Mouse (Mus musculus) midbrain, embryonic 13.5 days (tissue): ENCODE results near the gene Gxylt1. TPM values are rescaled to one million over a fixed set of nuclear protein-coding genes. Genes with fewer than 3 reads are reported as not detected.
"Not testable (repeated sequence)": the region's sequence is repeated elsewhere in the genome, so short reads cannot be mapped to it uniquely, and the experiment has no call there.

ENCODE experiments used
- ATAC-seq: fragments of 200-750 bp; cut with Nextera tagmentation; 2 replicates; pipeline ENCODE4 v1.8.0; 2017; ENCODE audit warnings: mild to moderate bottlenecking, moderate TSS enrichment, moderate library complexity
- H3K27ac ChIP-seq: fragments of 300-500 bp; sonication (generic); 2 replicates; pipeline ENCODE4 v1.5.1; 2015; ENCODE audit warnings: inconsistent platforms, mild to moderate bottlenecking, moderate library complexity
- H3K27me3 ChIP-seq: fragments of 300-500 bp; sonication (generic); 2 replicates; pipeline ENCODE4 v1.6.1; 2015; ENCODE audit warnings: mild to moderate bottlenecking, inconsistent platforms
- H3K36me3 ChIP-seq: fragments of 300-500 bp; sonication (generic); 2 replicates; pipeline ENCODE4 v1.6.1; 2015; ENCODE audit warnings: mild to moderate bottlenecking, inconsistent platforms
- H3K4me1 ChIP-seq: fragments of 300-500 bp; sonication (generic); replicated peaks from 2 replicates; pipeline ENCODE4 v1.6.1; 2015; ENCODE audit warnings: inconsistent platforms
- H3K4me2 ChIP-seq: fragments of 300-500 bp; sonication (generic); replicated peaks from 2 replicates; pipeline ENCODE4 v1.6.1; 2015; ENCODE audit warnings: moderate library complexity, mild to moderate bottlenecking, inconsistent platforms
- H3K4me3 ChIP-seq: fragments of 300-500 bp; sonication (generic); replicated peaks from 2 replicates; pipeline ENCODE4 v1.5.1; 2015; ENCODE audit warnings: mild to moderate bottlenecking, inconsistent platforms
- H3K9ac ChIP-seq: fragments of 300-500 bp; sonication (generic); replicated peaks from 2 replicates; pipeline ENCODE4 v1.6.1; 2015; ENCODE audit warnings: mild to moderate bottlenecking, inconsistent platforms
- H3K9me3 ChIP-seq: fragments of 300-500 bp; sonication (generic); 2 replicates; pipeline ENCODE4 v1.6.1; 2016; ENCODE audit warnings: mild to moderate bottlenecking, inconsistent platforms
- WGBS: fragments of 180-500 bp; shearing (Covaris S2); methylation state at CpG from one replicate; pipeline ENCODE4 v1.1.7; 2015; 5-methylcytosine and 5-hydroxymethylcytosine counted together
- polyA plus RNA-seq: library from polyadenylated mRNA; unstranded; fragments of >200 nt; fragmentation: Nextera tagmentation; extraction: Ambion mirVana; gene quantifications from 2 replicates; pipeline ENCODE4 v1.2.1, GENCODE M21; 2015

The Gxylt1 gene
- polyA plus RNA-seq, 1 experiment from 2014 or later: 9.3 TPM

GRCm38 (mm10) chr15:93262274-93262673 is 12.7 kb downstream of the Gxylt1 start:
- 0 out of 2 replicates have a peak, but pooled peaks cover 5% of the 10 kb centered on the region for H3K4me1 ChIP-seq
- no peak overlapping the region for H3K4me3 ChIP-seq
- WGBS: 89% methylated on average over 5 of the region's 5 CpGs
- H3K27ac ChIP-seq: no peak overlapping the region
- H3K9ac ChIP-seq: no peak overlapping the region
- no peaks in the 10 kb centered on the region for H3K27me3 ChIP-seq
- H3K9me3 ChIP-seq: no peaks in the 10 kb centered on the region
- no peak for ATAC-seq
- H3K36me3 ChIP-seq: peaks cover 18% of the 10 kb centered on the region
- H3K4me2 ChIP-seq: no peak overlapping the region

GRCm38 (mm10) chr15:93259933-93260332 is 15.0 kb downstream of the Gxylt1 start:
- H3K36me3 ChIP-seq: peaks cover 32% of the 10 kb centered on the region
- 84% methylated on average over 8 of the region's 8 CpGs for WGBS
- ATAC-seq: no peak

GRCm38 (mm10) chr15:93255295-93255694 is 19.7 kb downstream of the Gxylt1 start:
- H3K9ac ChIP-seq: no peak overlapping the region
- ATAC-seq: no peak
- peaks cover 32% of the 10 kb centered on the region for H3K36me3 ChIP-seq
- H3K27me3 ChIP-seq: no peaks in the 10 kb centered on the region
- H3K27ac ChIP-seq: no peak overlapping the region
- WGBS: 85% methylated on average over 10 of the region's 10 CpGs
- H3K4me2 ChIP-seq: no peak overlapping the region
- H3K9me3 ChIP-seq: no peaks in the 10 kb centered on the region
- H3K4me1 ChIP-seq: no peaks in the 10 kb centered on the region
- no peak overlapping the region for H3K4me3 ChIP-seq

More at GRCm38 (mm10) chr15:93259933-93260332, 15.0 kb downstream of the Gxylt1 start:
- Histone ChIP-seq H3K9me3 (no peaks in the 10 kb centered on the region), H3K27me3 (no peaks in the 10 kb centered on the region), H3K4me1 (no peaks in the 10 kb centered on the region), H3K4me2 (no peak overlapping the region), H3K4me3 (no peak overlapping the region), H3K27ac (no peak overlapping the region), H3K9ac (no peak overlapping the region)

GRCm38 (mm10) chr15:93253172-93253571 is 21.8 kb downstream of the Gxylt1 start:
- no peaks in the 10 kb centered on the region for H3K27me3 ChIP-seq
- no peak overlapping the region for H3K4me3 ChIP-seq
- no peaks in the 10 kb centered on the region for H3K9me3 ChIP-seq
- WGBS: 86% methylated on average over 8 of the region's 8 CpGs
- no peak overlapping the region for H3K9ac ChIP-seq
- H3K36me3 ChIP-seq: peaks cover 39% of the 10 kb centered on the region
- H3K4me1 ChIP-seq: no peaks in the 10 kb centered on the region
- no peak overlapping the region for H3K4me2 ChIP-seq
- ATAC-seq: no peak
- no peak overlapping the region for H3K27ac ChIP-seq

- peaks cover 35% of the 10 kb centered on the region for H3K36me3 ChIP-seq
- no peaks in the 10 kb centered on the region for H3K9me3 ChIP-seq
- H3K9ac ChIP-seq: no peak overlapping the region
- no peaks in the 10 kb centered on the region for H3K27me3 ChIP-seq
- no peak for ATAC-seq
- H3K4me2 ChIP-seq: no peak overlapping the region
- H3K27ac ChIP-seq: no peak overlapping the region
- 90% methylated on average over 6 of the region's 6 CpGs for WGBS
- no peak overlapping the region for H3K4me3 ChIP-seq
- no peaks in the 10 kb centered on the region for H3K4me1 ChIP-seq
Observed at GRCm38 (mm10) chr15:93252396-93252795, 22.6 kb downstream of the Gxylt1 start.

- Histone ChIP-seq H3K4me1 (no peaks in the 10 kb centered on the region), H3K9ac (no peak overlapping the region), H3K27me3 (no peaks in the 10 kb centered on the region), H3K9me3 (no peaks in the 10 kb centered on the region), H3K36me3 (peaks cover 35% of the 10 kb centered on the region), H3K4me2 (no peak overlapping the region), H3K4me3 (no peak overlapping the region), H3K27ac (no peak overlapping the region)
- 84% methylated on average over 13 of the region's 13 CpGs for WGBS
- ATAC-seq: no peak
Observed at GRCm38 (mm10) chr15:93251553-93252250, 23.3 kb downstream of the Gxylt1 start.

GRCm38 (mm10) chr15:93243202-93243601 is 31.8 kb downstream of the Gxylt1 start:
- Histone ChIP-seq H3K36me3 (peaks cover 56% of the 10 kb centered on the region), H3K27me3 (no peaks in the 10 kb centered on the region)

GRCm38 (mm10) chr15:93236456-93236855 is 38.5 kb downstream of the Gxylt1 start:
- not testable (repeated sequence) for H3K4me2 ChIP-seq, H3K9ac ChIP-seq, ATAC-seq, H3K4me1 ChIP-seq, H3K27me3 ChIP-seq, H3K9me3 ChIP-seq, H3K4me3 ChIP-seq, H3K27ac ChIP-seq
- H3K36me3 ChIP-seq: peaks cover 19% of the 10 kb centered on the region
- 94% methylated on average over 10 of the region's 10 CpGs for WGBS

More at GRCm38 (mm10) chr15:93243202-93243601, 31.8 kb downstream of the Gxylt1 start:
- Histone ChIP-seq H3K9me3 (no peaks in the 10 kb centered on the region), H3K27ac (no peak overlapping the region), H3K9ac (no peak overlapping the region), H3K4me2 (no peak overlapping the region), H3K4me1 (no peaks in the 10 kb centered on the region), H3K4me3 (no peak overlapping the region)
- ATAC-seq: no peak
- WGBS: 73% methylated on average over 10 of the region's 10 CpGs

- Histone ChIP-seq H3K27ac (no peak overlapping the region), H3K9ac (no peak overlapping the region), H3K9me3 (peaks cover 6% of the 10 kb centered on the region; the same call in 1 of the 2 replicates), H3K4me3 (no peak overlapping the region), H3K4me1 (0 out of 2 replicates have a peak, but pooled peaks cover 4% of the 10 kb centered on the region), H3K36me3 (no peaks in the 10 kb centered on the region), H3K4me2 (no peak overlapping the region), H3K27me3 (no peaks in the 10 kb centered on the region)
- no peak for ATAC-seq
- 89% methylated on average over 11 of the region's 11 CpGs for WGBS
Observed at GRCm38 (mm10) chr15:93229028-93229427, 46.0 kb downstream of the Gxylt1 start.

- H3K9me3 ChIP-seq: no peaks in the 10 kb centered on the region
- no peak overlapping the region for H3K4me2 ChIP-seq
- no peaks in the 10 kb centered on the region for H3K36me3 ChIP-seq
- H3K9ac ChIP-seq: no peak overlapping the region
- H3K4me3 ChIP-seq: no peak overlapping the region
- H3K4me1 ChIP-seq: 0 out of 2 replicates have a peak, but pooled peaks cover 4% of the 10 kb centered on the region
- H3K27ac ChIP-seq: no peak overlapping the region
- 91% methylated on average over 10 of the region's 10 CpGs for WGBS
- no peaks in the 10 kb centered on the region for H3K27me3 ChIP-seq
- ATAC-seq: no peak
Observed at GRCm38 (mm10) chr15:93228375-93228774, 46.6 kb downstream of the Gxylt1 start.

GRCm38 (mm10) chr15:93227764-93228079 is 47.3 kb downstream of the Gxylt1 start:
- H3K4me2 ChIP-seq: no peak overlapping the region
- peak; percentile 60 for ATAC-seq
- no peaks in the 10 kb centered on the region for H3K36me3 ChIP-seq
- WGBS: 29% methylated on average over 6 of the region's 6 CpGs
- H3K27me3 ChIP-seq: no peaks in the 10 kb centered on the region
- H3K4me1 ChIP-seq: 0 out of 2 replicates have a peak, but pooled peaks cover 4% of the 10 kb centered on the region
- no peak overlapping the region for H3K4me3 ChIP-seq
- no peak overlapping the region for H3K27ac ChIP-seq
- H3K9me3 ChIP-seq: no peaks in the 10 kb centered on the region
- no peak overlapping the region for H3K9ac ChIP-seq

- no peak overlapping the region for H3K4me2 ChIP-seq
- H3K4me1 ChIP-seq: 0 out of 2 replicates have a peak, but pooled peaks cover 4% of the 10 kb centered on the region
- H3K36me3 ChIP-seq: no peaks in the 10 kb centered on the region
- 85% methylated on average over 10 of the region's 10 CpGs for WGBS
- no peak overlapping the region for H3K27ac ChIP-seq
- no peaks in the 10 kb centered on the region for H3K9me3 ChIP-seq
- peak; percentile 48 for ATAC-seq
- H3K9ac ChIP-seq: no peak overlapping the region
- no peak overlapping the region for H3K4me3 ChIP-seq
- H3K27me3 ChIP-seq: no peaks in the 10 kb centered on the region
Observed at GRCm38 (mm10) chr15:93226930-93227763, 47.8 kb downstream of the Gxylt1 start.
